Mouse (Mus musculus) E14TG2a.4 (cell line): ENCODE results near the gene Spata7.

Experiments used
- CTCF ChIP-seq: conservative IDR thresholded peaks from 2 replicates; pipeline ENCODE4 v1.5.1; 2014; ENCODE audit warnings: low read length
- POU5F1 ChIP-seq: IDR thresholded peaks from 2 replicates; pipeline ENCODE4 v1.6.1; 2014; ENCODE audit warnings: low read length, borderline replicate concordance

GRCm38 (mm10) chr12:98585302-98585701, 42.7 kb upstream of the Spata7 start:
- TF ChIP-seq CTCF: peak; percentile 81
- no peak for TF ChIP-seq POU5F1
